Mouse (Mus musculus) heart, postnatal 14 days (tissue): ENCODE results near the gene Ccl11. TPM values are rescaled to one million over a fixed set of nuclear protein-coding genes. Genes with fewer than 3 reads are reported as not detected.

Experiments
- DNase-seq, 2 experiments: peaks; one replicate each; pipeline ENCODE4 v3.0.0; 2021 to 2022
- intact Hi-C: fragments of 180-260 bp; cut with DNase I; formaldehyde crosslinking; loops from one replicate; pipeline ENCODE4 v1.15.1; 2025
- long read RNA-seq, 2 experiments: library from polyadenylated mRNA; stranded (forward); transcript quantifications; one replicate each; pipeline ENCODE4 v2.0.0; 2021
- total RNA-seq, 2 experiments: library from RNA; stranded (reverse); gene quantifications; 2 replicates each; pipeline ENCODE4 v1.2.3; 2021

Gene Ccl11
- under 1 TPM; 0.54 to 0.79 TPM for total RNA-seq
- long read RNA-seq, experiment 1, partial matches to known transcripts: 0 of 1 reads
- long read RNA-seq, experiment 1, other reads (novel, unspliced or antisense): 0 of 1 reads
- long read RNA-seq, experiment 2, partial matches to known transcripts: 0 of 1 reads
- long read RNA-seq, experiment 2, other reads (novel, unspliced or antisense): 0 of 1 reads

DNA sequence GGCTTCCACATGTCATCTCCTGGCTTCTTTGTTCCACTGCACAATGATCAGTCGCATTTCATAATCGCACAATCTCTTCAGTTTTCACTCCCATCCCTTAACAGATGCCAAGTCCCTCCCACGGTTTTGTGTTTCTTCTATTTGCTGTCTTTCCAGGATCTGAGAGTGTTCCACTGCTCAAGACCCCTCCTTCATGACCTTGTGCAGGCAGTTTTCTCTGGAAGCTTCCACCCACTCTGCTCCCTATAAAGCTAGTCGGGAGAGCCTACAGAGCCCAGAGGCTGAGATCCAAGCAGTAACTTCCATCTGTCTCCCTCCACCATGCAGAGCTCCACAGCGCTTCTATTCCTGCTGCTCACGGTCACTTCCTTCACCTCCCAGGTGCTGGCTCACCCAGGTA is at the start of gene Ccl11:
Ccl11 (plus strand) TSS at position 178 of the 400 bp plus-strand sequence.
- intact Hi-C loops: no loop called here
- DNase-seq: no peak

DNA sequence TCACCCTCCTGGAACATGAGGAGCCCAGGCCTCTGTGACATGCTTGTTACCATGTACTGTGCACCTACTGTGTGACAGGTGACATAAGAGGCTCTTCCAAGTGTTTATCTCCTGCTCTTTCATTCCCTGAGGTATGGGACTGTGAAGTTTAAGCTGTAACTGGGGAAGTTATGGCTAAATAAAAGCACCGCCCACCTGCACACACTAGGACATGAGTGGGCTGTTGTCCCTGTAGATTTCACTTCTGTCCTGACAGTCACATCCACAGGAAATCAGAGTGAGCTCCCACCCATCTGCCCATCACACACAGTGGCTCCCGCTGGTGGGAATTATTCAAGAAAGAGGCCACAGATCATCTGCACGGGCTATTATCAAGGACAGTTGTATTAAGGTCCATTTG is 47.5 kb upstream of the Ccl11 start:
- DNase-seq: no peak
- intact Hi-C loops: no loop called here

DNA sequence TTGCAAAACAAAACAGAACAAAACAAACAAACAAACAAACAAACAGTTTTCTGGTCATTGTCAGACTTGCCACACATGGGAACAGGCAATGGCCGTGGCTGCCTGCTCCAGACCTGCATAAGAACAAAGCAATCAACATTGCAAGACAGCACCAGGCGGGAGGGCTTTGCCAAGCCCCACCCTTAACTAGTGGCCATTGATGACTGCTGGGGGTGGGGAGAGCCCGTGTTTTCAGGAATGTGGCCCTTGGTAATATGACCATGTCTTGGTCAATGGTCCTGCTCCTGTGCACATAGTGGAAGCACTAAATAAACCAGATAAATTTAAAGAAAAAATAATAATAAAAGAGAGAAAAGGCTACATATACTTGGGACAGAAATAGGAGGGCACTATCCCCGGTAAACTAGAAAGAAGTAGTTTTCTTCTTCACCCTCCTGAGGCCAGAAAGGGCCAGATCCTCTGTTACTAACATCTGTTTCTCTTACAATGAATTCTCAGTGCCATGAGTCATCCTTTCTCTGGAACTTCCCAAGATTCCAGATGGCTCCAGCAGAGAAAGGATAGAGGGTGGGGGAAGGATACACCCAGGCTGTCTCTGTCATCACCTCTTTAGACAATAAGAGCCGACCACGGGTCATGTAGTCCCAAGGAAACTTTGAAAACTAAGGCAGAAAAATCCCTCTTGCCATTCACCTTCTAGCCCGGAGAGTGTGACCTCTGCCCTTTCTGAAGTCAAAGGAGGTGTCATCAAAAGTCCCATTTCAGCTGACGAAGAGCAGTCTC is 46.0 kb upstream of the Ccl11 start:
- intact Hi-C loops: no loop called here

DNA sequence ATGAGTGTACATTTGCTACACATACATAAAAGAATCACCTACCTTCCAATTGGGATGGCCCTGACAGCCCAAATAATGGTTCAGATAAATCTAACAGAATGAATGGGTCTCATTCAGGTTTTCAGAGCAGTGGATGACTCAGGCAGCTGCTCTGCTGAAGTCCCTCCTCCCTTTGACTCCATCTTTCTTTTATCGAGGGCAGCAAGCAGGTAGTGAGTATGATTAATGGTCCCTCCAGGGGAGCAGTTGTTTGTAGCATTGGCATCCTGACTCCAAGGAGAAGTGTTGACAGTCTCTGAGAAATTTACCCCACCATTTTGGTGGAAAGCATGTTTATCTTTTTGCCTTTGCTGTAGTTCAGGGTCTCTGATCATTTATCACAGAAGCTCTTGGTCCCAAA is 43.9 kb upstream of the Ccl11 start:
- intact Hi-C loops: no loop called here
- no peak for DNase-seq

More for the DNA sequence above, 46.0 kb upstream of the Ccl11 start:
- peak in 1 of 2 experiments; percentile 38 for DNase-seq

DNA sequence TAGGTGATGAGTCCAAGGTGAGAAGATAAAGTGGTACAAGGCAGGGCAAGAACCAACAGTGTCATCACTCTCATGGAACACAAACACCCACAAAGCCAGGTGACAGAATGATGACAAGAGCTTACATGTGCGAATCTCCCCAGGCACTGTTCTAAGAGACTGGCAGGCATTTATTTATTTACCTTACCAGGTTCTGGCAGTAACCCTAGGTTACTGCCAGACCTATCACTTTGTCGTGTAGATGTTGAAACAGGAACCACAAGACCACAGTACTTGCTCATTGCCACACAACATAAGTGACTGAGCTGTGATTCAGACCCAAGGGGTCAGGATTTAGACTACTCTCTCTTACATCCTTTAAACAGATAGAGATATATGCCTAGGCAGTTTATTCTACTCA is 42.6 kb upstream of the Ccl11 start:
- intact Hi-C loops: no loop called here
- DNase-seq: no peak

DNA sequence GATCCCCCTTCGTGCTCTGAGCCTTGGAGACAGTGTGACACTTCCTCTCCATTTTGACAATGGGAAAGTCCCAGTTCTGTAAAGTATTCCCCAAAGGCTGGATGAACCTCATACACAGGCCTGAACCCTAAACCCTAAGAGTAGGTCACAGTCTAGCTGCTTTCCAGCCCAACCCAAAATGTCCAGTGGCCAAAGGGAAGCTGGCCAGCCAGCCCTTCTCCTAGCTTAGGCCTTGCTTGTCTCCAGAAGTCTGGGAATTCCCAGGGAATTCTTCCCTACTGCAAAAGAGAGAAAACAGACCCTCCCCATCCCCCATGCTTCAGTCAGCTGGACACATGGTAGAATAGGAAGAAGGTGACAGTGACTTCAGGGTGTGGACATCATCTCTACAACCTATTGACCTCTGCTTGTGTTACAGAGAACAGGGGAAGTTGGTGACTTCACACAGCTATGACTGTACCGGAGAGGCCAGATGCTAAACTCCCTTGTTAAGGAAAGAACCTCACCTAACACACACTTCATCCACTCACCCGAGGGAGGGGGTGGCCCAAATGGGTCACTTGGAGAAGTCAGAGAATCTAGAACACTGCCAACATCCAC is 41.3 kb upstream of the Ccl11 start:
- DNase-seq: peak; percentile 40 to 52
- intact Hi-C loops: no loop called here

DNA sequence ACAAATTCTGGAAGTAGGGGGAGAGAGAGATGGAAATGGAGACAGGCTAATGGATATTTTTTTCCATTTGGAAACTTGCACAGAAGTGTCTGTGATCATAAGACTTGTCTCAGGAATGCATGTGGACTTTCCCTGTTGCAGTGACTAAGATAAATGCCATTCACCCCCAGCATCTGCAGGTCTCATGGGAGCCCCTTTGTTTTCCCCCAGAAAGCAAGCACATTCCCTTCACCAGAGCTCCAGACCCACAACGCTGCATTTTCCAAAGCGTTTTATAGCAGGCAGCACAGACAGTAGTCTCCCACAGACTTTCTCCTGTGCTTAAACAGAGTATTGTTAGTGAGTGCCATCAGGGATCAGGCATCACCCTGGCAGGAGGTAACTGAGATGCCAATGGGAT is 38.2 kb upstream of the Ccl11 start:
- DNase-seq: no peak
- intact Hi-C loops: no loop called here

DNA sequence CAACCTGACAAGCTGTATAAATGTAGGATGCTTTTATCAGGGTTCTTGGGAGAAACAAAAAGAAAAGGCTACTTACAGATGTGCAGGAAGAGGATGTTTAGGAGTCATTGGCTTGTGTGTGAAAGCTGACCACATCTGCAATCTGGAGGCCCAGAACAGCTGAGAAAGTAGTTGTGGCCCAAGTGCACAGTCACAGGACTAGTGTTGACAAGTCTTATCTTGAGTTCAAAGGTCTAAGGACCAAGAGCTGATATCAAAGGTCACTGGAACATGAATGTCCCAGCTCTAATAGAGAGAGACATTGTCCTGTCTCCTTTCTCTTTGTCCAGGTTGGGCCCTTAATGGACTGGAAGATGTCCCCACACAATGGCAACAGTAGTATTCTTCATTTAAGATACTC is 37.8 kb upstream of the Ccl11 start:
- no peak for DNase-seq
- intact Hi-C loops: no loop called here

DNA sequence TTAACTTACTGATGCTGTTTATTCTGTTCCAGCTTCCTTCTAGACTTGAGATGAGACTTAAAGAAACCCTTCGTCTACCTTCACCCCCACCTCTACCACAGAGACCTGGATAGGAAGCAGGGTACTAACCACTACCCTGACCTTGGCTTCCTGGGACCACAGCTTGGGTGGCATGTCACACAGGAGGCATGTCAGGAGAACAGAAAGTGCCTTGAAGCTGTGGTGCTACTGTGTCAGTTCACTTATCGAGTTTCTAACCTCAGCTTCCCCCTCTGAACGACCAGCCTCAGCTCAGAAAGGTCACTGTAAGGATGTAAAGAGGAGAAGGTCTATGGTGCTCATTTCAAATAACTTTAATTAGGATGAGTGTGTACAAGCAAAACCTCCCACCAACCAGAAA is 36.2 kb upstream of the Ccl11 start:
- intact Hi-C loops: no loop called here
- DNase-seq: no peak

DNA sequence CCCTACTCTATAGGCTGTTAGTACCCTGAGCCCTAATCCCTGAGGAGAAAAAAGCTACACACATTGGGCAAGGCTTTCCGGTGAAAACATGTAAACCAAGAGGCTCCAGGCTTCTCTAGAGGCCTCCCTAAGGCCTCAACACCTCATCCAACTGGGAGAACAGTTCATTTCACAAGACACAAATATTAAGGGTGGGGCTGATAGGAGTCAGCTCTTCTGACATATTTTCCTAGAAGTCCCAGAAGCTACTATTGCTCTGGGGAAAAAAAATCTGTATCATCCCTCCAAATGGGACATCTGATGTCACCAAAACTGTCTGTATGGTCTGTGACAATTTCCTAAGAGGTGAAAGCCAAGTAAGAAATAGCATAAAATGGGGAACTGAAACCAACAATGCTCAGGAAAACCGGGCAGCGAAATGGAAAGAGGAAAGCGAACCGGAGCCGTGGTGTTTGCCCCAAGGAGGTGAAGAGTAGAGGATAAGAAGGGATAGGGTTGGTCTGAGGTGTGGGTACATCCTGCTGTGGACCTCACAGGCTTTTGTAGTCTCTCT is 35.0 kb upstream of the Ccl11 start:
- intact Hi-C loops: no loop called here
- no peak for DNase-seq

DNA sequence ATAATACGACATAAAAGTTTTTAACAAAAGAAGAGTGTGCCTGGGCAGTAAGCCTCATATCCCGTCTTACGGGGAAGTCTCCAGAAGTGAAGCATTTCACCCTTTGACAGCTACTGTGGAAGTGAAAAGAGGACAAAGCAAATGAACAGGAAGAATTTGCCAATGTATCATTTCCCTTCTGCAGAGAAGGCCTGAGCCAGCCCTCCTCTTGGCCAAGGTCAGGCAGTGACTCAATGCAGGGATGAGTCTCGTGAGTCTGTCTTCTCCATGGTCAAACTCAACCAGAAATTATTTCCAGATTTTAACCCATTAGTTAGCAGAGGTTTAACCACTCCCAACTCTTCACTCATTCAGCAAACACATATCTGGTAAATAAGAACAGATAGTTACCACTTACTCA is 33.9 kb upstream of the Ccl11 start:
- intact Hi-C loops: no loop called here
- DNase-seq: no peak

DNA sequence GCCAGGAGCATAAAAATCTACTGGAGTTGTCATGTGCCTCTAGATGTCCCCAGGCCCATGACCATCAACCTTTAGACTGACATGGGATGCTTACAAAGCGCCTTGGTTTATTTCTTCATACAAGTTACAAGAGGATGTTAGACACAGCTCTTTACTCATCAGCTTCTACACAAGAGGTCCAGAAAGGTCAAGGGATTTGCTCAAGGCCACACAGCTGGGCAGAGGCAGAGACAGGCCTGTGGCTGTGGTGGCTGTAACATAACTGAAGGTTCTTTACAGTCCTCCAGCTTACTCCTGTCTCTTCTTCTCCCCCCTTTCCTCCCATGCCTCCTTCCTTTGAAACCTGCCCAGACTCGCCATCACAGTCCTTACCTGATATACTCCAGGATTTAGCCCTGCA is 27.5 kb upstream of the Ccl11 start:
- no peak for DNase-seq
- intact Hi-C loops: no loop called here

DNA sequence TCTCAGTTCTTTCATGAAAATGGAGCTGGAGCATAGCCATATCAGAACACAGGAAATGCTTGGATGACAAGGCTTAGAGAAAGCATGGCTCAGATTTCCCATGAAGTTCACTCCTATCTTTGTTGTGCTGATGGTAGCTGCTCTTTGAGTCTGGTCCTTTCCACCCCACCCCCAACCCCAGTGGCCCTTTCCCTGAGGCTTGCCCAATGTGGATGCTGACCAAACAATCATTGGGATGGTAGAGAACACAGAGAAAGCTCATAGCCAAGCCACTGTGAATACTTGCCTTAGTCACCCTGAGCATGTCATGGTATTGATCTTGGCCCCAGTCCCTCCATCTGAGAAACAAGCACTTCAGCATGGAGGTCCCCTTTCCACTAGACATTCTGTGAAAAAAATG is 25.5 kb upstream of the Ccl11 start:
- no peak for DNase-seq
- intact Hi-C loops: no loop called here

DNA sequence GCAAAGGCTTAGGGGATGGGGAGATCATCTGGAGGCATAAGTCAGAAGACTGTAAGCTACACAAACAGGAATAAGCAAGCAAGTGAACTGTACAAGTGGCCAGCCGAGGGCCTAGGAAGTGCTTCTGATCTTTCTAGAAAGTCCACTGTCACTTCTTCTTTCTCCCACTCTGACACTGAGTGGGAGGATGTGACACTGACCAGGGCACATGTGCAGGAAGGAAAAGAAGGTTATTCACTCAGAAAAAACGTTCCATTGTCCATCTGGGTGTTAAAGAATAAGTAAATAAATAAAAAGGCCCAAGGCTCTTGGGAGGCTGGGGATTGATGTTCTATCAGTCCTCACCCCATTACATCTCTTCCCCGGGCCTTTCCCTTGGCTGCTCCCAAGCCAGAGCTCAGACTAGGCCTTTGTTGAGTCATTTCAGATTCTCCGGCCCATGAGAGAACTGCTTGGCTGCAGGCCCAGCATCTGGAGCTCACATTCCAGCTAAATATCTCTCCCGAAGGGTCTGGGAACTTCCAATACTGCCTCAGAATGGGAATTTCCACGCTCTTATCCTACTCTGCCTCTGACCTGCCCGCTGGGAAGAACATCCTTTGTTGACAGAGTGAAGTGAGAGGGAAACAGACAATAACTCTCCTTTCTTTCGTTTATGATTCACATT is 24.8 kb upstream of the Ccl11 start:
- intact Hi-C loops: no loop called here
- peak; percentile 80 to 84 for DNase-seq

DNA sequence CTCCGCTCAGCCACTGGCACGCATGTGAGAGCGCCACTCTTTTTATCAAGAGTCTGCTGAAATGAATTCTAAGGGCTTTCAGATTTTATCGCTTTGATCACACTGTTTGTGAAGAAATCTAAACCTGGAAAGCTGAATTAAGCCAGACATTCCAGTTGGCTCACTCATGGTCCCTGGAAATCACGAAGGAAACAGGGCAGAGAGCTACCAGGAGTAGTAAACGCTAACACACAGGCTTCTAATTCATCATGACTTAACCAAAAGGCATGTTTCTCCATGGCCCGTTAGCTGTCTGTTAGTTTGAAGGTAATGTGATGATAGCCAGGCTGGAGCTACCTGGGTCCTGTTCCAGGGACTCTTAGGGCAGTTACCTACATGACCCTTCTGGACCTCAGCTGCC is 23.2 kb upstream of the Ccl11 start:
- intact Hi-C loops: no loop called here
- DNase-seq: no peak

DNA sequence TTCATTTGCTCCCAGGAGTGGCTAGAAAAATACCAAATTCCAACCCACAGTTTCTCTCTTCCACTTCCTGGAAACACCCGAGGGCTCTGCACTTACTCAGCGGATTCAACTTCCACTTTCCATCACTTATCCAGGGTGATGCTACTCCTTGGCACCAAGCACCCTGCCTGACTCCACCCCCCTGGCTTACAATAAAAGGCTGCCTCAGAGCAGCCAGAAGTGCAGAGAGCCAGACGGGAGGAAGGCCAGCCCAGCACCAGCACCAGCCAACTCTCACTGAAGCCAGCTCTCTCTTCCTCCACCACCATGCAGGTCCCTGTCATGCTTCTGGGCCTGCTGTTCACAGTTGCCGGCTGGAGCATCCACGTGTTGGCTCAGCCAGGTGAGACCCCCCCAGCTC is 22.3 kb upstream of the Ccl11 start, which contains the start of gene Ccl2:
Ccl2 (plus strand) TSS at position 216 of the 400 bp plus-strand sequence.
- peak; percentile 60 to 78 for DNase-seq
- intact Hi-C loops: loop anchor here (5.0 kb wide), 1 partner anchor 38 kb away; no protein-coding TSS in a partner anchor

DNA sequence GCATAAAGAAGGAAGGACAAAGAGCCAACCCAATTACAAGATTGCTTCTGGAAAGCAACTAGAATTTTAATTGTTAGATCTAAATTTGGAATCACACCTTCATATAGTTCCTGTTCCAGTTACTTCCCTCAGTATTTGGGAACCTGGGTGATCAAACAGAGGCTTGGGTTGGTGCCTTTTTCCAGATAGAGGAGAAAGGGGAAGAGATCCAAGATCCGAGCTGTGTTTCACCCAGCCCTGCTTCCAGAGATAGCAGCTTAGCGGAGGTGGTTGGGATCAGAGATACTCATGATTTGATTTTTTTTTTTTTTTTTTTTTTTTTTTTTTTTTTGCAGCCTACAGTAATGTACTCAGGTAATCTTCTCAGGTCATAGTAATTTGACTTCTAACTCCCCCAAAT is 21.8 kb upstream of the Ccl11 start:
- intact Hi-C loops: loop anchor here (5.0 kb wide), 1 partner anchor 39 kb away; no protein-coding TSS in a partner anchor

DNA sequence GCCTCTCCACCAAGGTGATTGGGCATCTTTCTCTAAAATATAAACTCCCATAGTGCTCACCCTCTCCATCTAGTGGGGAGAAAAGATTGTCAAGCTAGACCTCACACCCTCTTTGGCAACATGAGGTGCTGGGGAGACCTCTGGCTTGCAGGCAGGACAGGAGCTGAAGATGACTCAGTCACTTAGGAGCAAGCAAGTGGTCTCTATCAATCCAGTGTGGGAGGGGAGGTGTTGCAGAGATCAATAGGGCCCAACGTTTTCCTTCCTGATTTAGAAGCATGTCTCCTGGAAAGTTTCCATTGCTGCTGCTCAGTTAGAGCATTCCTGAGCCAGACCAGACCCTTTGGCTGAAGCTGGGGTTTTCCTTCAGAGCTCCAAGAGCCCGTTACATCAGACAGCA is 19.1 kb upstream of the Ccl11 start, which contains the start of gene Gm17268:
Gm17268 (minus strand) TSS at position 28 of the 400 bp plus-strand sequence.
- no peak for DNase-seq
- intact Hi-C loops: loop anchor here (5.0 kb wide), 1 partner anchor 41 kb away; no protein-coding TSS in a partner anchor

More for the DNA sequence above, 21.8 kb upstream of the Ccl11 start:
- DNase-seq: no peak

DNA sequence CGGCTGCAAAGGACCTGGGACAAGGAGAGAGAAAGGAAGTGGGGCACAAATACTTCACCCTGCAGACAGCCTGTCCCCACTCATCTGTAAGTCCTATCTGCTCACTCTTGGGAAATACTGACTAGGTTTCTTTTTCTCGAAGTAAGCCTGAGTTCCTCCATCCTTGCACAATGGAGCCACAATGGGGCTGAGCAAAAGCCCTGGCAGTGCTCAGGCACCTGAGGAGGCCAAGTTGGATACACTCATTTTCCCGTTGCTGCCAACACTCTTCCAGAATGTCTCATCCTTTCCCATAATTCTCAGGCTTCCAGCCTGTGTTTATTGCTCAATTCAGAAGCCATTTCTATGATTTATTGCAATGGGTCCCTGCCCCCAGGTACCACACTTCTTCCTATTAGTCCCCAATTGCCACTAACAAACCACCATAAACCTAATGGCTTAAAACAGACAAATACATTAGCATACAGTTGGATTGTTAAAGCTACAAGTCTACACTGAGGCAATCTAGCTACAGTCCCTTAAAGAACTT is 18.4 kb upstream of the Ccl11 start:
- intact Hi-C loops: loop anchor here (5.0 kb wide), 1 partner anchor 42 kb away; no protein-coding TSS in a partner anchor
- no peak for DNase-seq

DNA sequence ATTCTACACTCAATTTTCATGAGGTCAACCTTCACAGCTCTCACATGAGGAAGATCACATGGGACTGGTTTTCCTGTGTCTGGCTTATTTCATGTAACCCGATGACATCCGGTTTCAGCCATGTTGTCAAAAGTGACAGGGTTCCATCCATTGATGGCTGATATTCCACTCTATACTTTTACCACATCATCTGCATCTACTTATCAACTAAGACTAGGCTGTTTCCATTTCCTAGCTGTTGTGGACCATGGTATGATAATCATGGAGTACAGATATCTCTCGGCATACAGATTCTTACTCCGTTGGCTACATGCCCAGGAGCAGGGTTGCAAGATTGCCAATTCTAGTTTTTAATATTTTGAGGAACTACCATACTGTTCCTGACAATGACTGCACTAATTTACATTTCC is 15.9 kb upstream of the Ccl11 start:
- intact Hi-C loops: no loop called here
- DNase-seq: no peak
